Mouse (Mus musculus): ENCODE measurements around the gene Cdca8.

Cdca8 gene

DNA sequence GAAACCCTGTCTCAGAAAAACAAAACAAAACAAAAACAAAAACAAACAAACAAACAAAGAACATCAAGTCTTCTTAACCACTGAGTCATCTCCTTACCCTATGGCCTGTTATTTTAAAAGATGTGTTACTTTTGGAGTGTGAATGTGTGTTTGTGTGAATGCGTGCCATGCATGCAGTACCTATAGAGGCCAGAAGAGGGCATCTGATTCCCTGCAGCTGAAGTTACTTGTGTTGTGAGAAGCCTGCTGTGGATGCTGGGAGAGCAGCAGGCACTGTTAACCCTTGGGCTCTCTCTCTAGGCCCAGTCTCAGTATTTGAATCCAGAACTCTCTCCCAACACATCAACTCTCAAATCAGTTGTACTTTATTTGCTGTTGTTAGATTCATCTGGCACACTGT is 66.4 kb downstream of the Cdca8 start:
- DNase-seq (ENCODE audit: low spot score), result no peak

All from yolk sac, embryonic 10.5 days (tissue).